Mouse (Mus musculus): ENCODE results near the gene Adssl1. TPM values are rescaled to one million over a fixed set of nuclear protein-coding genes. Genes with fewer than 3 reads are reported as not detected.

Adssl1 gene
- 1.4 and 2.0 TPM in 2 replicates for polyA plus RNA-seq (2012; rRNA removed)

DNA sequence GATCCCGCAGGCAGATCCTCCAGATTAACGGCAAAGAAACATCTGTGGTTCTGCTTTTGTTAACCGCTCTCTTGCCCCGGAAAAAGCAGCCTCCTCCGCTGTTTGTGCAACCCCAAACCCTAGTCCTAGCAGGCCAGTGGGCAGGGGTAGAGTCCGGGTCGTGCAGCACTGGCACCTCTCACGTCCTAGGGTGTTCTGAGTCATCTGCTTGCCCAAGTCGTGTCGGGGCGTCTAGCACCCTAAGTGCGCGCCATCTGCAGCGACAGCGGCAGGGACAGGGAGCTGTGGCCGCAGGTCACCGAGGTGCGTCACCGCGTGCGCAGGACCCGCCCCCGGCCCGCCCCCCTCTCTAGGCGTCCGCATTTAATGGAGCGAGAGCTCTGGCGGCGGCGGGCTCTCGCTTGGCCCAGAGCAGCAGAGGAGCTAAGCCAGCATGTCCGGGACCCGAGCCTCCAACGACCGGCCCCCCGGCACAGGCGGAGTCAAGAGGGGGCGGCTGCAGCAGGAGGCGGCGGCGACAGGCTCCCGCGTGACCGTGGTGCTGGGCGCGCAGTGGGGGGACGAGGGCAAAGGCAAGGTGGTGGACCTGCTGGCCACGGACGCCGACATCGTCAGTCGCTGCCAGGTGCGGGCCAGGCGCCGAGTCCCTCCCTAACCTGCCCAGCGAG is at the start of gene Adssl1:
Gene Adssl1 (plus strand): TSS at position 360 of the 668 bp plus-strand sequence.

DNA sequence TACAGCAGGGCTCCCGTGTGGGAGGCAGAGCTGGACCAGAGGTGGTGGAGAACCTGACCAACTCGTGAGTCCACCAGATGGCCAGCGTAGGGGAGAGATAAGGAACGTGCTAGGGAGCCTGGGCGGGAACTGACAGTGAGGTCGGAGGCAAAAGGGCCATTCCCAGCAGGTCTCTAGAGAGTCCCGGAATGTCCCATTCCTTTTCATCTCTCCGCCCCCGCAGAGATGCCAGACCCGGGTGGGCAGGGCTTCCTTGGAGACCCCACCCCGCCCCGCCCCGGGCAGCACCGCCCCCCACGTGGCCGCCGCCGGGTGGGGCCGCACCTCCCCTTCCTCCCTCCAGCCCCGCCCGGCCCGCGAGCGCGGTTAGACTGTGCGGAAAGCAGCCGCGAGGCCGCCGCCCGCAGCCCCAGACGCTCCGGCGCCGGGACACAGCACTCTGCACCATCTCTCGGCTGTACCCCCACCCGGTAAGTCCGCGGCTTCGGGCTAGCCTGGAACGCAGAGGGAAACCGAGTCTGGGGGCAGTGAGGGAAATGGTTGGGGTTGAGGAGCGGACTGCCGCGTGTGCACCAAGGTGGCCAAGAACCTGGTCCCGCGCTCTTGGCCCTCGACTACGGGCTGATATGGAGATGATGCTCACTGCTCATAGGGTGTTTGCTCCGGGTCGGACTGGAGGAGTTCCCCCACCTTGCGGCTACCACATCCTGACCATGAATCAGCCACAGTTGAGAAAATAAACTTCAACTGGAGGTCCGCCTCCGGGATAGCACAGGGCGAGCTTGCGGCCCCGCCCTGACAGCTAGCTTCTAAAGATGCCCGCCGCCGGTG is 31.2 kb upstream of the Adssl1 start, which contains the start of gene Inf2:
Gene Inf2 (plus strand): TSS at position 359 of the 831 bp plus-strand sequence.

DNA sequence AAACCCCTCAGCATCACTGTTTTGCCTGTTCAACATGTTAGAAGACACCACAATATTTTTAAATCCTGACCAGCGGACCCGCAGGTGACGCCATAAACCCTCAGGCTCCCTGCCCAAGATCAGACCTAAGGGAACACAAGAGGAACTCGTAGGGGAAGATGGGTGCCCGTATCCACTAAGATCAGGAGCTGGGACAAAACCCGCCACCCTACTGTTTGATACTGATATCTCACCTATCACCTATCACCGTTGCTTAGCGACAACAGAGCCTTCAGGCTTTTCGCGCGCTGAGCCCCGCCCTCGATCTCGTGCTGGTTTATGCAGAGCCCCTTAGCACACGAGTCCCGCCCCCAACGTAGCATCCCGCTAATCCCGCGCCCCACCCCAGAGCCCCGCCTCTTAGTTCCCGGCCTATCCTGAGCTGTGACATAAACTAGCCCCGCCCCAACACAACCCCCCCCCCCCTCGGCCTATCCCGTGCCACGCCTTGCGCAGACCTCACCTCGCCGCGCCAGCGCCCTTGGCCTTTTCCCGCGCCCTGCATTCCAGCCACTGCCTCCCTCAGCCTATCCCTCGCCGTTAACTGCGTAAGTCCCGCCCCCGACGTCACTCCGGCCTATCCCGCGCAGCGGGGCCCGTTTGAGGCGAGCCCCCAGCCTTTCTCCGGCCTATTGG is 24.5 kb downstream of the Adssl1 start, which contains the start of gene Siva1:
Gene Siva1 (plus strand): TSS at position 500 of the 675 bp plus-strand sequence.

DNA sequence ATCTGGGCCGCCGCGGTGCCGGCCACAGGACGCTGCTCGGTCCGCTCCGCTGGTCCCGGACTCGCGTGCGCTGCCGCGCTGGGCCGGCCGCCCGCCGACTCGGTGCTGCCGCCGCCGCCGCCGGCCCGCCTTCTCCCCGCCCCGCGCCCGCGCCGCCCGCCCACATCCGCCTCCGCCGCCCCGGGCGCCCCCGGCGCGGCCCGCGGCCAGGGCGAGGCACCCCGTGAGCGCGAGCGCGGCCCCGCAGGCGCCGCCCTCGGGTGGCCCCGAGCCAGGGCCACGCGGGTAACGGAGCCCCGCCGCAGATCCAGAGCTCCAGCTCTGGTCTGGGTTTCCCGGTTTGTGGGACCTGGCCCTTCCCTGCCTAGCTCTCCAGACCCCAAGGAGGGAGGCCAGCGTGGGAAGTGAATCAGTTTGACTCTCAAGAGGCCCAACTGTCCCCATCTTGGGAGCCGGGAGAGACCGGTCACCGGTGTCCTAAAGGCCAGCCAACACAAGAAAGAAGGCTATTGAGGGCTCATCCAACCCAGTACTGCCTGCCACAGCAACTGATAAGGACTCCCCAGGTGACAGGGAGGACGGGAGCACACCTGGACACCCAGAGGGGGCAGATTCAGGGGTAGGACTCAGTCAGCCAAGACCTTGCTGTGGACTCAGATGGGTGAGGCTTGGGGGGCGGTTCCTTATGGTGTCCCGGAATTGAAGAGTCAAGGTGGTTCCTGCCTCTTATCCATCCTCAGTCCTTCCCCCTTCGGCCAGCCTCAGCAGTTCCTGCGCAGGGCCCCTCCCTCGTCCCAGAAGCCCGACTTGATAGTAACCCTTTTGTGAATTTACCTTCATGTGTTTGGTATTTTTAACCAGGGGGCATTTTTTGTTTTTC is 54.5 kb downstream of the Adssl1 start, which contains the start of gene Akt1:
Gene Akt1 (minus strand): TSS at position 753 of the 880 bp plus-strand sequence.

DNA sequence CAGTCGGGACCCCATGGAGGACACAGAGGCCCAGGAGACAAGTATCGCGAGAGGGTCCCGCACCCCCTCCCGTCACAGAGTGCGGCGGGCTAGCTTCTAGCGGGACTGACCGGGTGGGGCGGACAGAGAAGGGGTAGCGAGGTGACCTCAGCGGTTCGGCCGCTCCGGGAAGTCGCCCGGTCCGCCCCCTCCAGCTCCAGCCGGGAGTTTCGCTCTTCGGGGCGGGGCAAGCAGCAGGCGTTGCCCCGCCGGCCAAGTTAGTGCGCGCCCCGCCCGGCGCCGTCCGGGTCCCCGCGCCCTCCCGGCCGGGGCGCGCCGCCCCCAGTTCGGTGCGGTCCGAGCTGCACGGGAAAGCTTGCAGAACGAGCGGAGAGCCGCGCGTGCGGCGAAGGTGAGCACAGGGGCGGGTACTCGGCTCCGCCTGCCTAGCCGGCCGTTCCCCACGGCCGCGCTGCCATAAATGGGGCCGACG is 58.7 kb downstream of the Adssl1 start, which contains the start of gene Zbtb42:
Gene Zbtb42 (plus strand): TSS at position 274 of the 472 bp plus-strand sequence.

Other genes with a start within 250 kb of the Adssl1 start
- gene A530016L24Rik, start 130.6 kb upstream of the Adssl1 start, polyA plus RNA-seq (2012; rRNA removed): 1.7 and 2.3 TPM in 2 replicates
- 2.5 TPM in 2 replicates for gene Tmem179, start 103.3 kb upstream of the Adssl1 start, polyA plus RNA-seq (2012; rRNA removed)
- 33.8 and 45.8 TPM in 2 replicates for gene Inf2, start 31.3 kb upstream of the Adssl1 start, polyA plus RNA-seq (2012; rRNA removed)
- 41.6 and 45.3 TPM in 2 replicates for gene Siva1, start 24.6 kb downstream of the Adssl1 start, polyA plus RNA-seq (2012; rRNA removed)
- gene Akt1, start 54.8 kb downstream of the Adssl1 start, polyA plus RNA-seq (2012; rRNA removed): 190 and 203 TPM in 2 replicates
- 46.1 and 46.8 TPM in 2 replicates for gene Zbtb42, start 58.8 kb downstream of the Adssl1 start, polyA plus RNA-seq (2012; rRNA removed)
- gene Cep170b, start 100.4 kb downstream of the Adssl1 start, polyA plus RNA-seq (2012; rRNA removed): 133 and 150 TPM in 2 replicates
- gene Pld4, start 140.6 kb downstream of the Adssl1 start, polyA plus RNA-seq (2012; rRNA removed): 25.8 and 31.1 TPM in 2 replicates
- 15.6 and 16.6 TPM in 2 replicates for gene Ahnak2, start 182.6 kb downstream of the Adssl1 start, polyA plus RNA-seq (2012; rRNA removed)
- gene Clba1, start 188.9 kb downstream of the Adssl1 start, polyA plus RNA-seq (2012; rRNA removed): 4.2 and 4.8 TPM in 2 replicates
- gene Cdca4, start 209.4 kb downstream of the Adssl1 start, polyA plus RNA-seq (2012; rRNA removed): 20.8 and 21.0 TPM in 2 replicates
- gene Gpr132, start 248.2 kb downstream of the Adssl1 start, polyA plus RNA-seq (2012; rRNA removed): 3.7 and 4.6 TPM in 2 replicates

All from colon, adult 2 months (tissue).